Mouse (Mus musculus): ENCODE measurements around the gene Guca2a. TPM values are rescaled to one million over a fixed set of nuclear protein-coding genes. Genes with fewer than 3 reads are reported as not detected.
A peak's percentile ranks its signal among the peaks of the same experiment; 100 is the strongest.

Guca2a gene
- polyA plus RNA-seq, 1 experiment from 2014 or later: 27.0 TPM

DNA sequence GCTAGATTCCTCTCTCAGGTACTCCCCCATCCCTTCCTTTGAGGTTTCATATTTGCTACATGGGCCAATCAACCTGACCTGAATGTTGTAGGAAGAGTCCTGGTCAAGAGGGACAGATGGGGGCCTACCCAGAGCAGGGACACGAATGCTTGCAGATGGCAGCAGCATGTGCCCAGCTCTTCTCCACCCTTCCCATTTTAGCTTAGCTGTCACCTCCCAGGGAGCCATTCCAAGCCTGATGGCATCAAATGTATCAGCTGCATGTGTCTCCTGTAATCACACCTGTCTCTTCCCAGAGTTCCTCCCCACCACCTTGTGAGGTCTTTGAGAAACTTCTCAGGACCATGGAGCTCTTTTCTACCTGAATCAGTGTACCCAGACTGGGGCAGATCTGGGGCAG lies 19.5 kb downstream of the Guca2a start:
- TF ChIP-seq CTCF (IDR thresholded peaks at IDR 0.05; ENCODE audit: low read depth): no peak
- ATAC-seq (replicated peaks; ENCODE audit: low FRiP score, low read depth): no peak
- Histone ChIP-seq H3K36me3 (ENCODE audit: insufficient read depth, low read length) (no peaks in the 10 kb centered on the region), H3K9me3 (replicated peaks; ENCODE audit: low read length) (no peaks in the 10 kb centered on the region; the same call in 1 of the 2 replicates), H3K4me3 (replicated peaks; ENCODE audit: low read depth, low read length) (no peak overlapping the region), H3K4me1 (replicated peaks; ENCODE audit: insufficient read depth, low read length) (no peaks in the 10 kb centered on the region), H3K4me2 (ENCODE audit: low read length) (no peak overlapping the region), H3K27ac (no peak overlapping the region), H3K27me3 (ENCODE audit: insufficient read depth, low read length) (no peaks in the 10 kb centered on the region), H3K9ac (ENCODE audit: low read depth, low read length) (no peak overlapping the region)
- no peak for DNase-seq (ENCODE audit: low spot score)
- 89% methylated on average over 1 of the region's 1 CpGs for WGBS

DNA sequence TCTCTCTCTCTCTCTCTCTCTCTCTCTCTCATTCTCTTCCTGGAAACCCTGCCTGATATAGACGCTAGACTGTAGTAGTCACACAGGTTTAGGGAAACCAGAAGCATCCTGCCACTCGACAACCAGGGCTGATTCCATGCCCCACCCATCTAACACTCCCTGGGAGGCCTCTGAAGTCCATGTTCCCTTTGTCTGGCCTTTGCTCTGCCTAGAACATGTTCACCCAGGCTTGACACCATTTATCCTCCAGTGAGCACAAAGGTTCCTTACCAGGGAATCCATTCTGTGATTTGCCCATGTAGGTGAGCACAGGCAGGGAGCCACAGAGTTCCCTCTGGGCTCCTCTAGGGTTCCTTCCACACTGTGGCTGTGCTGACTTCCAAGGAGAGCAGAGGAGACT lies 20.7 kb downstream of the Guca2a start:
- no peak overlapping the region for H3K4me3 ChIP-seq (replicated peaks; ENCODE audit: low read depth, low read length)
- no peaks in the 10 kb centered on the region; the same call in 1 of the 2 replicates for H3K9me3 ChIP-seq (replicated peaks; ENCODE audit: low read length)
- ATAC-seq (replicated peaks; ENCODE audit: low FRiP score, low read depth): peak; percentile 85
- no peak overlapping the region for H3K27ac ChIP-seq
- DNase-seq (ENCODE audit: low spot score): no peak
- no peak for TF ChIP-seq CTCF (IDR thresholded peaks at IDR 0.05; ENCODE audit: low read depth)
- no peak overlapping the region for H3K9ac ChIP-seq (ENCODE audit: low read depth, low read length)
- no peaks in the 10 kb centered on the region for H3K4me1 ChIP-seq (replicated peaks; ENCODE audit: insufficient read depth, low read length)
- 36% methylated on average over 2 of the region's 2 CpGs for WGBS
- H3K27me3 ChIP-seq (ENCODE audit: insufficient read depth, low read length): no peaks in the 10 kb centered on the region
- H3K4me2 ChIP-seq (ENCODE audit: low read length): no peak overlapping the region
- H3K36me3 ChIP-seq (ENCODE audit: insufficient read depth, low read length): no peaks in the 10 kb centered on the region

DNA sequence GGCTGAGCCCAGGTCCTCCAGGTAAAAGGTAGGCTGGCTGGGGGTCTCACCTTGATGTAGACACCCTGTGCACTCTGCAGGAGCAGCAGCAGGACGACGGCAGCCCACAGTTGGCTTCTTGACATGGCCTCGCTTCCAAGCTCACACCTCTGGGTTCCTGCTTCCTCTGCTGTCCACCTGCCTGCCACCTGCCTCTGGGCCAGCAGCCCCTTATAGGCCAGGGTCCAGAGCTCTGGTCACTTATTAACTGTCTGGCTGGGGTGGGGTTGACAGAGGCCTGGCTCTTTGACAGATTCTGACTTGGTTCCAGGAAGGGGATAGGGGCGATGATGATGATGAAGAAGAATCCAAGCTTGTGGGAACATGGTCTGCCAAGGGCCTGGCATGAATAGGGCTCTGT lies 21.2 kb downstream of the Guca2a start, which contains the start of gene Guca2b:
Gene Guca2b, minus strand, starts transcription at position 224 of the 400 bp plus-strand sequence.
- 69% methylated on average over 4 of the region's 4 CpGs for WGBS
- no peaks in the 10 kb centered on the region for H3K4me1 ChIP-seq (replicated peaks; ENCODE audit: insufficient read depth, low read length)
- H3K9me3 ChIP-seq (replicated peaks; ENCODE audit: low read length): no peaks in the 10 kb centered on the region
- H3K4me3 ChIP-seq (replicated peaks; ENCODE audit: low read depth, low read length): no peak within 1 kb of the TSS
- no peaks in the 10 kb centered on the region for H3K27me3 ChIP-seq (ENCODE audit: insufficient read depth, low read length)
- no peak for TF ChIP-seq CTCF (IDR thresholded peaks at IDR 0.05; ENCODE audit: low read depth)
- H3K36me3 ChIP-seq (ENCODE audit: insufficient read depth, low read length): no peaks in the 10 kb centered on the region
- no peak within 1 kb of the TSS for H3K9ac ChIP-seq (ENCODE audit: low read depth, low read length)
- DNase-seq (ENCODE audit: low spot score) (no peak), ATAC-seq (replicated peaks; ENCODE audit: low FRiP score, low read depth) (0 out of 2 replicates have a peak, but pooled peaks have one; percentile 55)
- H3K27ac ChIP-seq: no peak within 1 kb of the TSS
- no peak within 1 kb of the TSS for H3K4me2 ChIP-seq (ENCODE audit: low read length)

DNA sequence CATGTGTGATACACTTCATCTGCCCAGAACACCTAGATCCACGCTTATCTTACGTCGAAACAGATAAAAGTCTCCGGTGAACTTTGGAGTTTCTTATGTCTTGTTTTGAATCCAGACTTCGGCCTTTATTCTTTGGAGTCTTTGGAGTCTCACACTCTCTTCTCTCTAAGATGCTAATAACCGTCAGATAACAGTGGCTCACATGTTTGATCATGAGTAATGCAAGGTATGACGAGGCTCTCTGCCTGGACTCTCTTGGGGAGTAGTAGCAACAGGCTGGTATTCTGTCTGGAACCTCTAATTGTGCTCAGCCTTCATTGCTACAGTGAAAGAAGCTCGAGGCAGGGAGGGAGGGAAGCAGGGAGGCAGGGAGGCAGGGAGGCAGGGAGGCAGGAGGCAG lies 22.5 kb downstream of the Guca2a start:
- WGBS: 81% methylated on average over 8 of the region's 8 CpGs
- ATAC-seq (replicated peaks; ENCODE audit: low FRiP score, low read depth) (no peak), DNase-seq (ENCODE audit: low spot score) (no peak)
- no peaks in the 10 kb centered on the region for H3K27me3 ChIP-seq (ENCODE audit: insufficient read depth, low read length)
- no peak overlapping the region for H3K27ac ChIP-seq
- no peak overlapping the region for H3K4me2 ChIP-seq (ENCODE audit: low read length)
- H3K4me1 ChIP-seq (replicated peaks; ENCODE audit: insufficient read depth, low read length): no peaks in the 10 kb centered on the region
- no peaks in the 10 kb centered on the region for H3K9me3 ChIP-seq (replicated peaks; ENCODE audit: low read length)
- TF ChIP-seq CTCF (IDR thresholded peaks at IDR 0.05; ENCODE audit: low read depth): no peak
- no peaks in the 10 kb centered on the region for H3K36me3 ChIP-seq (ENCODE audit: insufficient read depth, low read length)
- H3K4me3 ChIP-seq (replicated peaks; ENCODE audit: low read depth, low read length): no peak overlapping the region
- no peak overlapping the region for H3K9ac ChIP-seq (ENCODE audit: low read depth, low read length)

DNA sequence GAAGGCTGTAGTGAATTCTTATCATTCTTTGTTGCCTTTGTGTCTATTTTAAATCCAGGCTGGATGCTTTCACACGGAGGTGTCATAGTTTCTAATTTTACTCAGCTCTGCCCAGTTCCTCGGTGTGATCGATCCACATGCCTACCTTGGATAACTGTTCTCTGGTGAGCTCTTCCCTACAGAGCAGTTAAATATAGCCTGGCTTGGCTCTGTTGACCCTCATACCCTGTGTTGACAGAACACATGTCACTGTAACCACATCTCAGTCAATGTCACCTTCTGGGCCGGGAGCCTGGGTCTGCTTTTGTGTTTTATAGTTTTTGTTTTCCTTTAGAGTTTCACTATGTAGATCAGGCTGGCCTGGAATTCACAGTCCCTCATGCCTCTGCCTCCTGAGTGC lies 24.6 kb downstream of the Guca2a start:
- DNase-seq (ENCODE audit: low spot score) (no peak), ATAC-seq (replicated peaks; ENCODE audit: low FRiP score, low read depth) (no peak)
- Histone ChIP-seq H3K4me1 (replicated peaks; ENCODE audit: insufficient read depth, low read length) (no peaks in the 10 kb centered on the region), H3K4me2 (ENCODE audit: low read length) (no peak overlapping the region), H3K4me3 (replicated peaks; ENCODE audit: low read depth, low read length) (no peak overlapping the region), H3K27ac (no peak overlapping the region), H3K9me3 (replicated peaks; ENCODE audit: low read length) (no peaks in the 10 kb centered on the region), H3K9ac (ENCODE audit: low read depth, low read length) (no peak overlapping the region), H3K36me3 (ENCODE audit: insufficient read depth, low read length) (no peaks in the 10 kb centered on the region), H3K27me3 (ENCODE audit: insufficient read depth, low read length) (no peaks in the 10 kb centered on the region)
- WGBS: 72% methylated on average over 4 of the region's 4 CpGs
- no peak for TF ChIP-seq CTCF (IDR thresholded peaks at IDR 0.05; ENCODE audit: low read depth)

DNA sequence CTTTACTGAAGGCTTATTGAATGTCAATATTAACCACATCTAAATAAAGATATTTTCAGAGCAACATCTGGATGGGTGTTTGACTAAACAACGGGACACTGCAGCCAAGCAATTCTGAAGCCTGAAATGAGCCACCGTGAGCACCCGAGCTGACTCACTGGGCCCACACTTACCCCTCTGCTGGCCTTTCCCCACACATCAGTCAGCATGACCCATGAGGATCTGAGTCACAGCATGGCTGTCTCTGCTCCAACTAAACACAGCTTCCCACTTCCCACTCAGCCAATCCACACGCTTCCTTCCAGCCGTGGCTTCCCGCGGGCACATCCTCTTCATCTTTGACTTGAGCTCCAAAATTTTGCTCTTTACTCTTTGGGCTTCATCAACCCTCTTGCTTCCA lies 25.5 kb downstream of the Guca2a start:
- 83% methylated on average over 7 of the region's 7 CpGs for WGBS
- no peak overlapping the region for H3K9ac ChIP-seq (ENCODE audit: low read depth, low read length)
- no peaks in the 10 kb centered on the region for H3K4me1 ChIP-seq (replicated peaks; ENCODE audit: insufficient read depth, low read length)
- DNase-seq (ENCODE audit: low spot score) (no peak), ATAC-seq (replicated peaks; ENCODE audit: low FRiP score, low read depth) (no peak)
- no peaks in the 10 kb centered on the region for H3K9me3 ChIP-seq (replicated peaks; ENCODE audit: low read length)
- no peak overlapping the region for H3K27ac ChIP-seq
- no peak overlapping the region for H3K4me2 ChIP-seq (ENCODE audit: low read length)
- no peaks in the 10 kb centered on the region for H3K27me3 ChIP-seq (ENCODE audit: insufficient read depth, low read length)
- no peak overlapping the region for H3K4me3 ChIP-seq (replicated peaks; ENCODE audit: low read depth, low read length)
- TF ChIP-seq CTCF (IDR thresholded peaks at IDR 0.05; ENCODE audit: low read depth): no peak
- no peaks in the 10 kb centered on the region for H3K36me3 ChIP-seq (ENCODE audit: insufficient read depth, low read length)

DNA sequence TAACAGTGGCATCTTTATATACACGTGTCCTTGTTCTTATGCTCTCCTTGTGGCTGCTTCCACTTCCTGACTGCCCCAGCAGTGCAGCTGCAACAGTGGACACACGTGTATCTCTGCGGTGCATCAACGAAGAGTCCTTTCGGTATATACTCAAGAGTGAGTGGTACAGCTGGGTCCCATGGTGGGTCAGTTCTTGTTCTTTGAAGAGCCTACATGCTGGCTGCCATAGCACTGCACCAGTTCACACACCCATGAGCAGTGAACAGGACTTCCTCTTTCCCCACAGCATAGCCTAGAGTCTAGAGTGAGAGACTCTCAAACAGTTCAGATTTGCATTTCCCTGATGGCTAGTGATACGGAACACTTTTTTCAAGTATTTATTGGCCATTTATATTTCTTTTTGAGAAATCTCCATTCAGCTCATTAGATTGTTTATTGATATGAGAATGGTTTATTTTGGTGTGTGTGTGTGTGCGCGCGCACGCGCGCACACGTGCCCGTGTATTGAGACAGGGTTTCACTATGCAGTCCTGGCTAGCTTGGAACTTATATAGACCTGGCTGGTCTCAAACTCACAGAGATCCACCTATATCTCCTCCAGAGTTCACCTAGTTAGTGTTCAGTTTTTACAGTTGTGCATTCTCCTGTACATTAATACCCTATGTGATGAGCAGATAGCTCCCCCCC lies 26.0 kb downstream of the Guca2a start:
- H3K36me3 ChIP-seq (ENCODE audit: insufficient read depth, low read length): no peaks in the 10 kb centered on the region
- no peak overlapping the region for H3K4me3 ChIP-seq (replicated peaks; ENCODE audit: low read depth, low read length)
- no peaks in the 10 kb centered on the region for H3K9me3 ChIP-seq (replicated peaks; ENCODE audit: low read length)
- WGBS: 93% methylated on average over 14 of the region's 14 CpGs
- DNase-seq (ENCODE audit: low spot score) (no peak), ATAC-seq (replicated peaks; ENCODE audit: low FRiP score, low read depth) (no peak)
- no peak overlapping the region for H3K9ac ChIP-seq (ENCODE audit: low read depth, low read length)
- H3K27ac ChIP-seq: no peak overlapping the region
- no peak for TF ChIP-seq CTCF (IDR thresholded peaks at IDR 0.05; ENCODE audit: low read depth)
- H3K4me2 ChIP-seq (ENCODE audit: low read length): no peak overlapping the region
- H3K27me3 ChIP-seq (ENCODE audit: insufficient read depth, low read length): no peaks in the 10 kb centered on the region
- no peaks in the 10 kb centered on the region for H3K4me1 ChIP-seq (replicated peaks; ENCODE audit: insufficient read depth, low read length)
